Mouse (Mus musculus) gastrocnemius, postnatal 25 days (tissue): Measurements from ENCODE around the gene Fermt2. TPM values are rescaled to one million over a fixed set of nuclear protein-coding genes. Genes with fewer than 3 reads are reported as not detected.

ENCODE experiments used
- DNase-seq: peaks from one replicate; pipeline ENCODE4 v3.0.0; 2022
- total RNA-seq, 2 experiments: library from RNA; stranded (reverse); gene quantifications; 1 replicate in 1 of 2; 2 replicates in 1 of 2; pipeline ENCODE4 v1.2.3; 2021

Fermt2 gene
- total RNA-seq, 2 experiments from 2014 or later, result 179 to 224 TPM

GRCm38 (mm10) chr14:45434220-45434619, 95.7 kb downstream of the Fermt2 start:
- no peak for DNase-seq

DNA sequence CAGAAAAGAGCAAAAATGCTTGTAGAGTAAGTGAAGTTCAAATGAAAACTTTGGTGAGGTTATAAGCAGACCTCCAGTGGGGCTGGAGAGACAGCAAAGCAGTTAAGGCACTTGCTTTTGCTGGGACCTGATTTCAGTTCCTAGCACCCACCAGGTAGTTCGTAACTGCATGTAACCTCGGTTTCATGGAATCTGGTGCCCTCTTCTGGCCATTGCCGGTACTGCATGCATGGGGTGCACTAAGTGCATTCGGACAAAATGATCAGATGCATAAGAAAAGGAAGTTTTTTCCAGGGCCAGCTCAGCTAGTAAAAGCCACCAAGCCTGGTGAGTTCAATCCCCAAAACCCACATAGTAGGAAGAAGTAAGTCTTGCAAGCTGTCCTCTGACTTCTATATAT, 97.9 kb downstream of the Fermt2 start:
- DNase-seq, result no peak

GRCm38 (mm10) chr14:45430066-45430842, 99.7 kb downstream of the Fermt2 start:
- DNase-seq, result no peak

- DNase-seq, result no peak
Measured at GRCm38 (mm10) chr14:45423220-45423619, 106.7 kb downstream of the Fermt2 start.

- no peak for DNase-seq
Measured at GRCm38 (mm10) chr14:45422371-45422770, 107.5 kb downstream of the Fermt2 start.

- DNase-seq, result no peak
Measured at GRCm38 (mm10) chr14:45419323-45419722, 110.6 kb downstream of the Fermt2 start.

GRCm38 (mm10) chr14:45418553-45418952, 111.4 kb downstream of the Fermt2 start:
- no peak for DNase-seq

- DNase-seq, result no peak
Measured at GRCm38 (mm10) chr14:45416265-45416664, 113.7 kb downstream of the Fermt2 start.

Other genes with a start within 250 kb of the Fermt2 start
- gene Ero1l, start 211.3 kb downstream of the Fermt2 start, total RNA-seq, result 1 to 10 TPM; 5.0 to 8.6 TPM
- gene Psmc6, start 200.3 kb downstream of the Fermt2 start, total RNA-seq, result 100 to 1,000 TPM in 1 of 2 experiments, 10 to 100 TPM in 1; 95.6 to 107 TPM
- gene Styx, start 179.0 kb downstream of the Fermt2 start, total RNA-seq, result 10 to 100 TPM; 47.3 to 62.4 TPM
- gene Gnpnat1, start 125.2 kb downstream of the Fermt2 start, total RNA-seq, result 1 to 10 TPM; 9.2 to 9.7 TPM
- gene Ddhd1, start 128.0 kb upstream of the Fermt2 start, total RNA-seq, result 1 to 10 TPM; 3.0 to 4.5 TPM